Mouse (Mus musculus) c-Kit-positive CD71-positive TER-119-negative erythroid progenitor cells, embryonic 14.5 days (primary cell): ENCODE results near the gene Gda.

Experiments used
- DNase-seq: peaks from one replicate; pipeline ENCODE4 v3.0.0-alpha.2; 2013; ENCODE audit warnings: low read depth

Gda gene

DNA sequence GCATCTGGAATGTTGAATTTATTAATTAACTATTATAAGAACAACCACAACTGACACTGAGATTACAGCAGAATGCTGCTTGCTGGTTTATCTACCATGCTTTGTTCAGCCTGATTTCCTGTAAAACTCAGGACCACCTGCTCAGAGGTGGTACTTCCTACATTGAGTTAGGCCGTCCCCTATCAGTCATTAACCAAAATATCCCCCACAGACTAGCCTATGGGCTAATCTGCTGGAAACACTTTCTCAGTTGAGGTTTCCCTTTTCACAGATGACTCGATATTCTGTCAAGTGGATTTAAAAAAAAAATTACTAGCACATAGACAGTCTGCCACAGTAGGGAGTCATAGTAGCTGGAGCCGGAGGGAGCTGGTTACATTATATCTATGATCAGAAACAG, 31.5 kb downstream of the Gda start:
- no peak for DNase-seq

DNA sequence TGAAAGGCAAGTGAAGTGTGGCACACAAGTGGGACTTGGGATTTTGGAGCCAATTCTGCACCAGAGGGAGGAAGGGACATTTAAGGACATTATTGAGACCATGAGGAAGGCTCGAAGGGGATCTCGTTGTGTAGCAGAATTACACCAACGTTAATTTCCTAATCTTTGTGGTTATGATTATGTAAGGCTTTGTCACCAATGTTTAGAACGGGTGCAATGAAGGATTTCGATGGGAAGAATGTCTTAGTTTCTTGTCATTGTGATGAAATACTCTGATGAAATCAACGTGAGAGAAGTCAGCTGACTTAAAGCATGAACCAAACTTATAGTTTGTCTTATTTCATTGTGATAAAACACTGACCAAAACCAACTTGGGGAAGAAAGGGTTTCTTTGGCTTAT, 32.4 kb downstream of the Gda start:
- no peak for DNase-seq

- DNase-seq: no peak
Observed at GRCm38 (mm10) chr19:21439141-21439737, 34.0 kb downstream of the Gda start.

DNA sequence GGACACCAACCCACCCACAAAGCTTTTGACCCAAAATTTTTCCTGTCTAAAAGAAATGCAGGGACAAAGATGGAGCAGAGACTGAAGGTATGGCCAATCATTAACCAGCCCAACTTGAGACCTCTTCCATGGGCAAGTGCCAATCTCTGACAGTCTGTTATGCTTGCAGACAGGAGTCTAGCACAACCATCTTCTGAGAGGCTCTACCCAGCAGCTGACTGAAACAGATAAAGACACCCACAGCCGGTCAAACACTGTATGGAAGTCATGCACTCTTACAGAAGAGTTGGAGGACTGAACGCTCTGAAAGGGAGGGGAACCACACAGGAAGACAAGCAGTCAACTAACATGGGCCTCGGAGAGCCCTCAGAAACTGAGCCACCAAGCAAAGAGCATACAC, 36.7 kb downstream of the Gda start:
- DNase-seq: no peak

- DNase-seq: no peak
Observed at GRCm38 (mm10) chr19:21433348-21433747, 39.9 kb downstream of the Gda start.

DNA sequence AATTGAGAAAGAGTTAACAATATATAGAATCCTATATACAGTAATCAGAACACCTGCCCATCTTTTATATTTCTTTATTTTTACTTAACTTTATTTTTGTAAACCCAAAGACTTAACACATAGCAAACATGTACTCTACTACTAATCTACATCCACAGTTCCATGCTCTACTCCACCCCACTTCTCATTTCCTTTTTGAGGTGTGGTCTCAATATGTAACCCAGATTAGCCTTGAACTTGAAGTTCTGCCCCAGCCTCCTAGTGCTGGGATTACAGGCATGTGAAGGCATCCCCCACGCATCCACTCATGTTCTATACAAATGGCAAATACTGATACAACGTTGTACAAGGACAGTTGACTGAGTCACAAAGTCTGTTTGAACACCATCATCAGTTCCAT, 40.4 kb downstream of the Gda start:
- DNase-seq: no peak

GRCm38 (mm10) chr19:21432286-21432685, 41.0 kb downstream of the Gda start:
- DNase-seq: no peak

GRCm38 (mm10) chr19:21425391-21425790, 47.9 kb downstream of the Gda start:
- DNase-seq: no peak

DNA sequence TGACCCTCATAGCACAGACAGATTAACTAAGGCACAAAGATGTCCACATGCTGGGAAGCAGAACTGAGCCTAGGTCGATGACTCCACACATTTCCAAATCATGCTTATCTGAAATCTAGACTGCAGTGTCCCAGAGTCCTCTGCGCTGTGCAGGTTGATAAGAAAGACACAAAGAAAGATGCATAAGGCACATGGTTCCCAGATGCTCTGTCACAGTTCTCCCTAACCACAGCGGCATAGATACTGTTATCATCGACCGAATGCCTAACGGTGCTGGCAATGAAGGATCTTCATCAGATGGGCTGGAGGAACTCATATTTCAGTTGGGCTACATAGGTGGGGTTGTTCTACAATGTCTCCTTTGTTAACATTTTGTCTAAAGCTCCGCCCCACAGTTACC, 49.5 kb downstream of the Gda start:
- no peak for DNase-seq

DNA sequence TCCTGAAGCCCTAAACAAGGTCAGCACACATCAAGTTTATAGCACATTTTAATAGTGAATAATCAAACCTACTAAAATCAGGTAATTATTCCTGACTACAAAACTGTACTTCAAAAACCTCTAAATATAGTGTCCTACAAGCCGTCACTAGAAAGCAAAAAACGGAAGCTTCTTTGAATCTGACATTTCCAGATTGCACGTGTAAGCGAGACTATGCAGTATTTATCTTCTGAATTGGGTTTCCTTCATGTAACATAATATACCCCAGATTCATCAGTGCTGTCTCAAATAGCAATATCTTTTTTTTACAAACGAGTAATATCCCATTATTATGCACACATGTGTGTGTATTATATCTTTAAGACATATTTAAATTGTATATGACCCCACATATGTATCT, 54.8 kb downstream of the Gda start:
- DNase-seq: no peak

GRCm38 (mm10) chr19:21415377-21415776, 57.9 kb downstream of the Gda start:
- no peak for DNase-seq

GRCm38 (mm10) chr19:21409178-21409577, 64.1 kb downstream of the Gda start:
- no peak for DNase-seq

DNA sequence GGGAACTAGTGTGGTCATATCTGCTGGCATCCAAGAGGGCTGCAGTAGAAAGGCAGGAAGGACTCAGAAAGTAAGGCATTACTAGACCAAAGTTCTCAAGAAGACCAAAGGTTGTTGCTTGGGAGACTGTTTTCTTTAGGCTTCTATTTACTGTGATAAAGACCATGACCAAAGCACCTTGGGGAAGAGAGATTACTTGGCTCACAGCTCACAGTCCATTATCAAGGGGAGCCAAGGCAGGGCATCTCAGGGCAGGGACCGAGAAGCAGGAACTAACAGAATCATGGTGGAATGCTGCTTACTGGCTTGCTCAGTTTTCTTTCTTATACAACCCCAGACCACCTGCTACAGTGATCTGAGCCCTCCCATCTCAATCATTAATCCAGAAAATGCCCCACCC, 65.9 kb downstream of the Gda start:
- peak; percentile 11 for DNase-seq

DNA sequence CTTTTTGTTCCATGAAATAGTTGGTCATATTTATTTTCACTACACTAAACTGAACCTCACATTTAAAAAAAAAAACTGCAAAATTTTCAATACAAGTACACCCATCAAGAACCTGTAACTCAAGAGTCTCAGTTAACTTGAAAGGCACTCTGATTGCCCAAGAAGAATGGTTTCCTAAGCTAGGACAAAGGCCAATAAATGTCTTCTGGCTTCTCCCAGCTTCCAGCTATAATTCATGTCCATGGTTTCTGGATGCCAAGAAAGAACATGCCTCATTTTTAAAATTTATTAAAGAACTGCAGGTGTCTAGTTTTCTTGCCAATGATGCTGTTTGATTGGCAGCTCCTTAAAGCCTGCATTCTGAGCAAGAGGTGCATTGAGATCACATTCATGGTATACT, 75.3 kb downstream of the Gda start:
- DNase-seq: no peak

DNA sequence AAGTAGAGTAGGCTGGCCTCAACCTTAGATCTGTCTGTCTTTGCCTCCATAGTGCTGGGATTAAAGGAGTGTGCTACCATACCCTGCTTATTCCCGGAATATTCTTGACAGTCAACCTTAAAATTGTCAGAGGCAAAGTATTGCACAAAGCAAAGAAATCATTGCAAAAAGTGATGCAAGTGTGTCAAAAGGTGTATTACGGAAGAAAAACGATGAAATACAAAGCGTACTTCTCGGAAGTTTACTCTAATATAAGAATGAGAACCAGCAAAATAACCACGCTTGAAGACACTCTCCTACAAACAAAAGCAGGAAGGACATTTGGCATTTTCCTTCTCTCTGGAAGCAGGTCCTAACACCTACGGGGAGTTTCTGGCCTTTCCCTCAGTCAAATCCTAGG, 76.9 kb downstream of the Gda start:
- no peak for DNase-seq

- DNase-seq: no peak
Observed at GRCm38 (mm10) chr19:21390904-21391303, 82.3 kb downstream of the Gda start.

DNA sequence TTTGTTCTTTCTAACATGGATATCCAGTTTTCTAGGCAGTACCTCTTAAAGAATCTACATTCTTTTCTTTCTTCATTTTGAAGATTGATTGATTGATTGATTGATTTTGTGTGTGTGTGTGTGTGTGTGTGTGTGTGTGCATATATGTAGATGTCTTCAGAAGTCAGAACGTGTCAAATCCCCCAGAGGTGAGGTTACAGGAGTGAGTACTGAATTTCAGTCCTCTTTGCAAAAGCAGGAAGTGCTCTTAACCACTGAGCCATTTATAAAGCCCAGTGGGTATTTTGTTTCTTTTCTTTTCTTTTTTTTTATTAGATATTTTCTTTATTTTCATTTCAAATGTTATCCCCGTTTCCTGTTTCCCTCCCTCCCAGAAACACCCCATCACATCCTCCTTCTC, 86.4 kb downstream of the Gda start:
- no peak for DNase-seq

DNA sequence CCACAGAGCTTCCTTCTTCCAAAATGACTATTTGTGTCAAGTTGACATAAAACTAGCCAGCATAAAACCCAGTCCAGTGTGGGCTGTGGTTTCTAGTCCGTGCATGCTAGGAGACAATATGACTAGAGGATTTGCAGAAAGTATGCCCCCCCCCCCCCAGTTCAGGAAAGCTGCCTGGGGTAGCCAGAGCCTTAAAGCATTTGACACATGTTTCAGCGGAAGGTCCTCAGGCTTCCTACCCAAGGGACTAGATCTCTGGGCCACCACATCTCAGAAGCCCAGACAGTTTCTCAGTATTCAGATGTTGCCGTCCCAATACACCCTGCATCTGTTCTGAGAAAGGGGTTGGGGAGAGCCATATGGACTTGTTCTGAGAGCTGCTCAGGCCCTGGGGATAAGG, 89.0 kb downstream of the Gda start:
- DNase-seq: no peak

DNA sequence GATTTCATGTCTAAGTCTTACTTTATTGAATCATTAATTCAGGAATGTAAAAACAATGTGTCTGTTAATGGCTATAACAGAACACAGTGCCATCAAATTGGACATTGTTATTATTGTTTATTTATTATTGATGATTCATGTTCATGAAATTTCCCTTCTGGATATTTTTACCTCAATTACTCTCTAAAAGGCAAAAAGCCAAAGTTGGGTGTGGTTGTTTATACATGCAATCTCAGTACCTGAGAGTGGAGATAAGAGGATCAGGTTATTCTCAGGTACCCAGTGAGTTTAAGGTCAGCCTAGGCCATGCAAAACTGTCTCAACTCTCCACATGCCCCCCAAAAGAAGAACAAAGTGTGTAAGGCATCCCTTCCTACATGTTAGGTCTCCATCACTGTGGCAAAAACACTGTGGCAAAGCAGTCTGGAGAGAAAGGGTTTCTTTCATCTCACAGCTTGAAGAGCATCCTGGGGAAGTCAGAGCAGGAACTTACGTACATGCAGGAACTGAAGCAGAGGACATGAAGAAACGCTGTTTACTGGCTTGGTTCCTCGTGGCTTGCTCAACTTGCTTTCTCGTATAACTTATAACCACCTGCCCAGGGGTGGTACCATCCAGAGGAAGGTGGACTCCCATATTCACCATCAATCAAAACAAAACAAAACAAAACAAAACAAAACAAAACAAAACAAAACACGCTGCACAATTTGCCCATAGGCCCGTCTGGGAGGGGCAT, 89.6 kb downstream of the Gda start:
- DNase-seq: no peak

DNA sequence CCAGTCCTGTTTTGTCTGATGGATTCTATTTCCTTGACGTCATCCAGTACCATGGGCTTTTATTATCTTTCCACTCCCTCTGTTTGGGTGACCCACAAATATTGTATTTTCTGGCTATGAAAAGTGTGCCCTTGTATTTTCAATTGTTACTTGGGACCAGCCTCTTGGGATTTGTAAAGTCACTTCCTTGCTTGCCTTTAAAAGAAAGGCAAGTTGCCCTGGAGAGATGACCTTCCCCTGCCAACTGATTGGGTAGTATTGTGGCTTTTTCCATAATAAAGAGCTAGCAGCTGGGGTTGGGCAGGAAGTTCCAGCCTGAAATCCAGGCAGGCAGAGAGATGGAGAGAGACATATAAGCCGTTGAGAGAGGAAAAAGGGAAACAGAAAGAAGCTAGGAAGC, 91.5 kb downstream of the Gda start:
- no peak for DNase-seq

GRCm38 (mm10) chr19:21379195-21379594, 94.0 kb downstream of the Gda start:
- no peak for DNase-seq

- DNase-seq: peak; percentile 46
Observed at GRCm38 (mm10) chr19:21376445-21377218, 96.6 kb downstream of the Gda start.

DNA sequence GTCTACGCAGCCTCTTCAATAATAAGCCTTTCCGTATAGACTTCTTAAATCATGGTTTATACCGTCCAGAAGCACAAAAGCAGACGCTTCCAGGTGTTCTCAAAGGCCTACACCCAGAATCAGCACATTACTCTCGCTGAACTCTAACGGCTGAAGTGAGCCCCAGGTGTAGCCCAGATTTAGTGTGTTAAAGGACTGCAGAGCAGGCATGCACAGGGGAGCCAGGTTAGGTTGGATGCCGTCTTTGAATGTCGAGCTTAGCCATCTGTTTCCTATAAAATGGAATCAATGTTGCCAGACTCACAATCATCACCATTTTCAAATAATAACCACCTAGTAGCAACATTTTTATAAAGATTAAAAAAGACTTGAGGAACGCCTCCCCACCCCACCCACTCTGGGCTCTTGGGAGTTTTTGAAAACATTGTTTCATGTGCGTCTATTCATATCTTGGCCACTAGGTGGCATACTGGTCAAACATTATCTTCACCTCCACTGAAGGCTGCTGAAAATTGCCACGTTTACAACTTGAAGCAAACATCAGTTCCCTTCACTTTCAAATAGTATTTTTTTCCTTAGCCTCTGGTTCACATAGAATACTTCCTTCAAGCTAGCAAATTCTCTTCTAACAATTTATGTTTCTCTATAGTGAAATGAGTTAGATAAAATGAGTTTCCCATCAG, 100.0 kb downstream of the Gda start:
- DNase-seq: peak; percentile 46
